Mouse (Mus musculus): ENCODE results near the gene Tlcd2. TPM values are rescaled to one million over a fixed set of nuclear protein-coding genes. Genes with fewer than 3 reads are reported as not detected.
A peak's percentile ranks its signal among the peaks of the same experiment; 100 is the strongest.

Gene Tlcd2
- total RNA-seq, 2 experiments from 2014 or later: 7.9 to 8.1 TPM

- DNase-seq (ENCODE audit: low spot score): peak; percentile 87
- intact Hi-C loops (cut with DNase I): loop anchor here (5.0 kb wide), 1 partner anchor 116 kb away; the partner anchor contains the start of genes Rpa1 and Smyd4
These were observed 1.4 kb downstream of the Tlcd2 start for GRCm38 (mm10) chr11:75462865-75463336.

GRCm38 (mm10) chr11:75463624-75464023 is 2.1 kb downstream of the Tlcd2 start:
- no peak for DNase-seq (ENCODE audit: low spot score)
- intact Hi-C loops (cut with DNase I): loop anchor here (5.0 kb wide), 1 partner anchor 116 kb away; the partner anchor contains the start of genes Rpa1 and Smyd4

- DNase-seq (ENCODE audit: low spot score): no peak
- intact Hi-C loops (cut with DNase I): loop anchor here (5.0 kb wide), 1 partner anchor 117 kb away; the partner anchor contains the start of genes Rpa1 and Smyd4
These were observed 2.9 kb downstream of the Tlcd2 start for GRCm38 (mm10) chr11:75464417-75464816.

- intact Hi-C loops (cut with DNase I): no loop called here
- DNase-seq (ENCODE audit: low spot score): no peak
These were observed 3.5 kb downstream of the Tlcd2 start for GRCm38 (mm10) chr11:75465051-75465450.

- DNase-seq (ENCODE audit: low spot score): no peak
- intact Hi-C loops (cut with DNase I): no loop called here
These were observed 5.4 kb downstream of the Tlcd2 start for GRCm38 (mm10) chr11:75466731-75467505.

- DNase-seq (ENCODE audit: low spot score): peak; percentile 73
- intact Hi-C loops (cut with DNase I): no loop called here
These were observed 6.1 kb downstream of the Tlcd2 start for GRCm38 (mm10) chr11:75467512-75468215.

GRCm38 (mm10) chr11:75468410-75468809 is 6.9 kb downstream of the Tlcd2 start:
- intact Hi-C loops (cut with DNase I): no loop called here
- DNase-seq (ENCODE audit: low spot score): no peak

GRCm38 (mm10) chr11:75469261-75469660 is 7.7 kb downstream of the Tlcd2 start:
- no peak for DNase-seq (ENCODE audit: low spot score)
- intact Hi-C loops (cut with DNase I): no loop called here

- intact Hi-C loops (cut with DNase I): no loop called here
- DNase-seq (ENCODE audit: low spot score): no peak
These were observed 9.2 kb downstream of the Tlcd2 start for GRCm38 (mm10) chr11:75470675-75471074.

GRCm38 (mm10) chr11:75472469-75473081 is 11.1 kb downstream of the Tlcd2 start:
- intact Hi-C loops (cut with DNase I): no loop called here

GRCm38 (mm10) chr11:75473376-75473775 is 11.9 kb downstream of the Tlcd2 start:
- no peak for DNase-seq (ENCODE audit: low spot score)
- intact Hi-C loops (cut with DNase I): no loop called here

More at GRCm38 (mm10) chr11:75472469-75473081, 11.1 kb downstream of the Tlcd2 start:
- DNase-seq (ENCODE audit: low spot score): no peak

GRCm38 (mm10) chr11:75486192-75486591 is 24.7 kb downstream of the Tlcd2 start:
- intact Hi-C loops (cut with DNase I): loop anchor here (5.0 to 10.0 kb wide), 2 partner anchors 84 to 311 kb away; partner anchors contain the start of gene Ovca2
- no peak for DNase-seq (ENCODE audit: low spot score)

GRCm38 (mm10) chr11:75486601-75487285 is 25.2 kb downstream of the Tlcd2 start, which contains the start of gene Prpf8:
TSS of gene Prpf8 (plus strand) at chr11:75486816.
- DNase-seq (ENCODE audit: low spot score): peak; percentile 97
- intact Hi-C loops (cut with DNase I): loop anchor here (5.0 to 10.0 kb wide), 2 partner anchors 84 to 312 kb away; partner anchors contain the start of gene Ovca2

- intact Hi-C loops (cut with DNase I): loop anchor here (5.0 to 10.0 kb wide), 2 partner anchors 85 to 313 kb away; partner anchors contain the start of gene Ovca2
- no peak for DNase-seq (ENCODE audit: low spot score)
These were observed 26.0 kb downstream of the Tlcd2 start for GRCm38 (mm10) chr11:75487496-75487895.

- no peak for DNase-seq (ENCODE audit: low spot score)
- intact Hi-C loops (cut with DNase I): no loop called here
These were observed 33.0 kb downstream of the Tlcd2 start for GRCm38 (mm10) chr11:75494296-75495049.

- intact Hi-C loops (cut with DNase I): no loop called here
- DNase-seq (ENCODE audit: low spot score): no peak
These were observed 36.6 kb downstream of the Tlcd2 start for GRCm38 (mm10) chr11:75498126-75498525.

GRCm38 (mm10) chr11:75508162-75508561 is 46.6 kb downstream of the Tlcd2 start:
- intact Hi-C loops (cut with DNase I): no loop called here

GRCm38 (mm10) chr11:75508904-75509303 is 47.4 kb downstream of the Tlcd2 start:
- intact Hi-C loops (cut with DNase I): no loop called here
- no peak for DNase-seq (ENCODE audit: low spot score)

More at GRCm38 (mm10) chr11:75508162-75508561, 46.6 kb downstream of the Tlcd2 start:
- DNase-seq (ENCODE audit: low spot score): no peak

Data from heart, postnatal 25 days (tissue).